Mouse (Mus musculus) brown adipose tissue, adult 24 weeks (tissue): ENCODE results near the gene Tmem233. TPM values are rescaled to one million over a fixed set of nuclear protein-coding genes. Genes with fewer than 3 reads are reported as not detected.
A peak's percentile ranks its signal among the peaks of the same experiment; 100 is the strongest.

Experiments used
- H3K27ac ChIP-seq: fragments of 200-500 bp; replicated peaks from 2 replicates; pipeline ENCODE4 v1.5.1; 2012; ENCODE audit warnings: low read depth, mild to moderate bottlenecking, low read length
- H3K4me1 ChIP-seq: fragments of 200-500 bp; 2 replicates; pipeline ENCODE4 v1.6.1; 2012; ENCODE audit warnings: low read length, mixed read lengths; ENCODE audit not compliant: control insufficient read depth, insufficient read depth, insufficient read length
- H3K4me3 ChIP-seq: fragments of 200-500 bp; 2 replicates; pipeline ENCODE4 v1.5.1; 2012; ENCODE audit warnings: low read depth, mild to moderate bottlenecking, low read length, moderate library complexity; ENCODE audit not compliant: insufficient read depth
- polyA plus RNA-seq: library from polyadenylated mRNA; stranded (reverse); fragments of >200 nt; gene quantifications from 2 replicates; pipeline ENCODE4 v1.2.4, GENCODE M21; 2012; ENCODE audit not compliant: missing spikeins, insufficient read depth, insufficient read length

Tmem233 gene
- polyA plus RNA-seq, 1 experiment: 1.4 TPM

DNA sequence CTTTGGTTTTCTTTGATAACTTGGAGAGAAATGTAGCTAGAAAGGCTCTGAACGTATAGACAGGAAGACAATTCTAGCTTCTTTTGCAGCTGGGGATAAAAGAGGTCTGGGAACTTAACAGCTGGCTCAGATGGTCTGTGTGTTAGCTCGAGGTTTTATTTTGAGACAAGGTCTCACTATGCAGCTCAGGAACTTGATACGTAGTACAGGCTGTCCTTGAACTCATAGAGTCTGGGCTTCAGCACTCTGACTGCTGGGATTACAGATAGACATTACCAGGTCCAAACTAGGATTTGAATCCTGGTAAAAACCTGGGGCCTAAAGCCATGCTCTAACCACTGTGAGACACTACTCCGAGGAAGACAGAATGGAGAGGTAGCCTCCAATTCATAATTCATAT is 36.8 kb downstream of the Tmem233 start:
- Histone ChIP-seq H3K4me3 (no peak overlapping the region), H3K4me1 (no peaks in the 10 kb centered on the region; the same call in 1 of the 2 replicates), H3K27ac (no peak overlapping the region)

DNA sequence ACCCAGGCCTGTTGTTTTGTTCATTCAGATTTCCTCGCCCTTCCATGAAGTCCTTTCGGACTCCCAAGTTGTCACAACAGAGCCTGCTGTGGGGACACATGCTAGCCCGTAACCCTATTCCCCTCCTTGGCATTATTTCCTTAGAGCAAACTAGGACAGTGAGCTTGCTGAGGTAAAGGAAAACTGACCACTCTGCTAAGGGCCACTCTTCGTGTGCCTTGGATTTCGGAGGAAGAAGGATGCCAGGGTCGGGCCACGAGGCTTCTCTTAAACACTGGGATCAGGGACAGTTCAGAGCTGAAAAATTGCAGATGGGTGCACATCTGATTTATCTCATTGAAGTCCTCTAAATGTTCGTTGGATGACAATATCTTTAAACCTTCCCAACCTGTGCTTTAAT is 37.5 kb downstream of the Tmem233 start:
- no peak overlapping the region for H3K4me3 ChIP-seq
- H3K27ac ChIP-seq: no peak overlapping the region
- no peaks in the 10 kb centered on the region; the same call in 1 of the 2 replicates for H3K4me1 ChIP-seq

DNA sequence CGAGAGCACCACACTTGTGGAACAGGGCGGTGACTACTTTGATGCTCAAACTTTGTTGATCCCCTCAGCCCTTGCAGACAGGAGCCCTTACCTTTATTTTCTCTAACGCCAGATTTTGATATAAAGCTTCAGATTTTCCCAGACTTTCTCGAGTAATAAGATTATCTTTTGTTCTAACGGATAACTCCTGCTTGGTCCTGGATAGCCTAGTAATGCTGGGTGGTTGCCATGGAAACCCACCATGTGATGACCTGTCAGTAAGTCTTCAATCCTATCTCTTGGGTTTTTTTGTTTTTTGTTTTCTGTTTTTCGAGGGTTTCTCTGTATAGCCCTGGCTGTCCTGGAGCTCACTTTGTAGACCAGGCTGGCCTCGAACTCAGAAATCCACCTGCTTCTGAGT is 40.8 kb downstream of the Tmem233 start:
- Histone ChIP-seq H3K4me1 (no peaks in the 10 kb centered on the region), H3K4me3 (no peak overlapping the region), H3K27ac (no peak overlapping the region)

DNA sequence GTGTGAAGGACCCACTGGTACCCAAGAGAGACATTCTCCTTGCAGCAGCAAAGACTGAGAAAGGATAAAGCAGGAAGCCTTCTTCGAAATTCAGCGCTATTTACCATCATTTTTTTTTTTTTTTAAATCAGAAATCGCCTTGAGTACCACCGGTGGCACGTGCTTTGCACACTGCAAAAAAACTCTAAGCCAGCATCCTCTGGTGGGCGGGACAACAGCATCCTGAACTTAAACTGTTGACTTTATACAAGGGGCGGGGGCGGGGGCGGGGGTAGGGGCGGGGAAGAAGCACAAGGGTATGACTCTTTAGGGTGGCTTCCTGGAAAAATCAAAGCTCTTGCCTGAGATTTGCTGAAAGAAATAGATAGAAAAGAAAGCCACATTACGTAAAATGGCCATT is 43.3 kb downstream of the Tmem233 start:
- no peaks in the 10 kb centered on the region for H3K4me1 ChIP-seq
- H3K27ac ChIP-seq: no peak overlapping the region
- H3K4me3 ChIP-seq: no peak overlapping the region

DNA sequence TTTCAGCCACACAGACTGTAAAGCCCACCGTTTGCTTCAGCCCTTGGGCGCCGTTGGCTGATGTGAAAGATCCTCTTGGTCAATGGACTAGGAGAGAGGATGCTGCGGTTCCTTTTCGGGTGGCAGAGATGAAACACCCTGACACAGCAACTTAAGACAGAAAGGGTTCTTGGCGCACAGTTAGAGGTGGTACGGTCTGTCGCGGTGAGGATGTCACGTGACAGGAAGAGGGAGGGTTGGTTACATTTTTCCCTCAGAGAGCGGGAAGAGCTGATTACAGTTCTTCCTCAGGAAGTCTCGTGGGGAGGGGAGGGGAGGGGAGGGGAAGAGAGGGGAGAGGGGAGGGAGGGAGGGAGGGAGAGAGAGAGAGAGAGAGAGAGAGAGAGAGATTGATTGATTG is 45.3 kb downstream of the Tmem233 start:
- Histone ChIP-seq H3K27ac (no peak overlapping the region), H3K4me3 (no peak overlapping the region), H3K4me1 (no peaks in the 10 kb centered on the region)

GRCm38 (mm10) chr5:116036465-116036864 is 46.6 kb downstream of the Tmem233 start:
- Histone ChIP-seq H3K4me1 (no peaks in the 10 kb centered on the region), H3K4me3 (no peak overlapping the region), H3K27ac (no peak overlapping the region)

- no peak overlapping the region for H3K4me3 ChIP-seq
- no peaks in the 10 kb centered on the region for H3K4me1 ChIP-seq
- no peak overlapping the region for H3K27ac ChIP-seq
Measured at GRCm38 (mm10) chr5:116031190-116031577, 51.9 kb downstream of the Tmem233 start.

- Histone ChIP-seq H3K27ac (no peak overlapping the region), H3K4me3 (no peak overlapping the region)
Measured at GRCm38 (mm10) chr5:116030566-116031189, 52.4 kb downstream of the Tmem233 start.

DNA sequence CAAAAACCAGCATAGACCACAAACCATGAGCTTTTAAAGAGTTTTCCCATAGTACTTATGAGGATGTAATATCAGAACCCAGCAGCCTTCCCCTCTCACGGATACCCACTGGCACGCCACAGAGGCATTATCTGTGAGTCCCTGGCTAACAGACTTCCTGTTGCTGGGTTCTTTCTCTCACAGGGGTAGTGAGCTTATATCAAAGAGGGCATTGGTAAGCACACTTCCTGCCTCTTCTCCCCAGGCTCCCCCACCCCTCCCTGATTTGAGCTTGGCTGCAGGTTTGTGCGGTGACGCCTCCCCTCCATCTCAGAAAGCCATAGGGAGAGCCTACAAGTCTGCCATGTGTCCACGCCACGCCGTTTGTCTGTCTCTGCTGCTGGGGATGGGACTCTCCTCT is 54.0 kb downstream of the Tmem233 start:
- no peak overlapping the region for H3K4me3 ChIP-seq
- no peak overlapping the region for H3K27ac ChIP-seq
- H3K4me1 ChIP-seq: no peaks in the 10 kb centered on the region

More at GRCm38 (mm10) chr5:116030566-116031189, 52.4 kb downstream of the Tmem233 start:
- H3K4me1 ChIP-seq: no peaks in the 10 kb centered on the region

DNA sequence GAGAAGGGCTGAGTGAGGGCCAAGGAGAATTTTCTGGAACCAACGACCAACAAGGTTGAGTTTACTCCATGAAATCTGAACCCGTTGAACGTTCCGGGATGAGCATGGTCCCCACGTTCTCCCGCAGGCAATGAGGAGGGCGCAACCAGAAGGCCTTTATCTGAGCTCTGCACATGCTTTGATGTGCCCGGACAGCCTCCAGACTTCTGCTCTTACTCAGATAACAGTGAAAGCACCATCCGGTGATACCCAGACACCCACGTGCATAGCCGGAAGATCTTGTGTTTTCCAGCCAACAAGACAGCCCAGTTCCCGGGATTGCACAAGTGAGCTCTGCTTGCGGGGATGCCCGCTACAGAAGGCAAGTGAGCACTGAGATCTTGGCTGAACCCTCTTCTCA is 56.5 kb downstream of the Tmem233 start:
- Histone ChIP-seq H3K4me1 (no peaks in the 10 kb centered on the region), H3K27ac (no peak overlapping the region), H3K4me3 (no peak overlapping the region)

GRCm38 (mm10) chr5:116026107-116026506 is 56.9 kb downstream of the Tmem233 start:
- no peak overlapping the region for H3K27ac ChIP-seq
- no peaks in the 10 kb centered on the region for H3K4me1 ChIP-seq
- no peak overlapping the region for H3K4me3 ChIP-seq

DNA sequence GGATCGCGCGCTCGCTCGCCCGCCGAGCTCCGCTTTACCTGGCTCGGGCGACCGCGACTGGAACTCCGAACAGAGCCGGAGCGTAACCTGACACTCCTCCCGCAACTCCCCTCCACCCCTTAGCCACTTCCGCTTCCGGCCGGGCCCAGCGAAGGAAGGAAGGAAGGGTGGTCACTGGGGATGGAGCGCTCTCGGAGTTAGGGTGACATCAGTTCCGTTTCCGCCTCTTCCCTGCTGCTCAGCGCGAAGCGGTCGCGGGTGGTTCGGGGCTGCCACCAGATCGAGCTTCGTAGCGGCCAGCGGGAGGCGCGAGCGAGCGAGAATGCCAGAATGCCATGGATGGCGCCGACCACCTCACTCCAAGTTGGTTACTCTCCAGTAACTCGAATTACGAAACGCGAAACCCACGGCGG is 58.7 kb downstream of the Tmem233 start, which contains the start of gene Prkab1:
Gene Prkab1 (minus strand): TSS at position 182 of the 413 bp plus-strand sequence.
- H3K4me3 ChIP-seq: peak within 1 kb of the TSS; percentile 90
- 0 out of 2 replicates have a peak, but pooled peaks cover 3% of the 10 kb centered on the region for H3K4me1 ChIP-seq
- peak within 1 kb of the TSS; percentile 92 for H3K27ac ChIP-seq

- 0 out of 2 replicates have a peak, but pooled peaks cover 5% of the 10 kb centered on the region for H3K4me1 ChIP-seq
- H3K4me3 ChIP-seq: peak overlapping the region; percentile 90
- peak overlapping the region; percentile 75 for H3K27ac ChIP-seq
Measured at GRCm38 (mm10) chr5:116023821-116024284, 59.2 kb downstream of the Tmem233 start.

GRCm38 (mm10) chr5:116023251-116023661 is 59.8 kb downstream of the Tmem233 start:
- Histone ChIP-seq H3K4me1 (0 out of 2 replicates have a peak, but pooled peaks cover 5% of the 10 kb centered on the region), H3K4me3 (peak overlapping the region; percentile 90), H3K27ac (peak overlapping the region; percentile 75)

DNA sequence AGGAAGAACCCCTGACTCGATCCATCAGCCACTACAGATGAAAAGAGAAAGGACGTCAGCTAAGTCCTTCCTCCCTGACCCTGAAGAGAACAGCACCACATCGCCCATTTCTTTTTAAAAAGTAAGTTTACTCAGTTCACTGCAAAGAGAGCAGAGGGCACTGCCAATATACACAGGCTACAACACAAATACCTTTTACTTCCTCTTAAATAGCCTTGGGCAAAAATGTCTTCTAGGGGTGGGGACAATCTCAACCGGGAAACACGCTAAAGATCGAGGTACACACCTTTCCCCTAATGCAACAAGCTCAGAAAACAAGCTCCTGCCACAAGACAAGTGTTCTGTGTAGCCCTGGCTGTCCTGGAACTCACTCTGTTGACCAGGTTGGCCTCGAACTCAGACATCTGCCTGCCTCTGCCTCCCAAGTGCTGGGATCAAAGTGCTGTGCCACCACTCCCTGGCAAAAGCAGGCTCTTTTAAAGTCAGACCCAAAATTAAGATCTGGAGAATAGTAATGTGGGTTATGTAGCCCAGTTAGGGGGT is 60.3 kb downstream of the Tmem233 start:
- peak overlapping the region; percentile 75; the same call in 1 of the 2 replicates for H3K27ac ChIP-seq
- H3K4me1 ChIP-seq: 0 out of 2 replicates have a peak, but pooled peaks cover 5% of the 10 kb centered on the region
- H3K4me3 ChIP-seq: peak overlapping the region; percentile 90

GRCm38 (mm10) chr5:116022131-116022530 is 60.9 kb downstream of the Tmem233 start:
- Histone ChIP-seq H3K27ac (no peak overlapping the region), H3K4me1 (0 out of 2 replicates have a peak, but pooled peaks cover 5% of the 10 kb centered on the region), H3K4me3 (peak overlapping the region; percentile 9; the same call in 1 of the 2 replicates)
